Mouse (Mus musculus) adrenal gland, adult 8-10 months (tissue): Measurements from ENCODE around the gene Ccl1. TPM values are rescaled to one million over a fixed set of nuclear protein-coding genes. Genes with fewer than 3 reads are reported as not detected.

Experiments used
- total RNA-seq, 4 experiments: library from RNA; stranded (reverse); gene quantifications; 2 replicates each; pipeline ENCODE4 v1.2.4; 2022

Gene Ccl1
- total RNA-seq, 4 experiments from 2014 or later, result not detected

Other genes with a start within 250 kb of the Ccl1 start
- 1 to 10 TPM; 3.5 to 8.2 (median 4.4) TPM for gene Ccl11, start 247.9 kb downstream of the Ccl1 start, total RNA-seq
- gene Ccl12, start 203.8 kb downstream of the Ccl1 start, total RNA-seq, result under 1 TPM in 1 of 4 experiments, not detected in 3; 0.52 TPM
- gene Ccl8, start 190.5 kb downstream of the Ccl1 start, total RNA-seq, result 1 to 10 TPM in 1 of 4 experiments, not detected in 3; 1.7 TPM
- 1 to 10 TPM in 3 of 4 experiments, under 1 TPM in 1; 0.87 to 3.0 (median 2.4) TPM for gene Tmem132e, start 83.2 kb upstream of the Ccl1 start, total RNA-seq